Mouse (Mus musculus): ENCODE measurements around the gene Gm14862.
"Not testable (repeated sequence)": the region's sequence is repeated elsewhere in the genome, so short reads cannot be mapped to it uniquely, and the experiment has no call there.

Gm14862 gene

DNA sequence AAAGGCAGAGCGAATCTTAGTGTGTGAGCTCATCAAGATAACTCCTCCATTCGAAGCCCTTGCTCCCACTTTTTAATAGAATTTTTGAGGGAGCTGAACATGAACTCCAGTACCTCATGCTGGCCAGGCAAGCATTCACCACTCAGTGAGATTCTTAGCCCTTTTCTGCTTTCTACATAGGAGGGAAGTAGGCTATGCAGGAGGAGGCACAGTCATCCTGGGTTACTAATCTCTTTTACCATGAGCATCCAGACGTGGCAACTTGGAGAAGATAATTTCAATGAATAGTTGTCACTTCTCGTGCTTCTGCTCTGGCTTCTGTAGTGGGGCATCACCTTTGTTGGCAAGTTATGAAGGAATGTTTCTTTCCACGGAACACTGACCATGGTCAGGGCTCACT is at the start of gene Gm14862:
TSS of gene Gm14862 (minus strand) at position 134 of the 400 bp plus-strand sequence.
- DNase-seq (ENCODE audit: extremely low spot score, low read depth, low spot score): no peak

DNA sequence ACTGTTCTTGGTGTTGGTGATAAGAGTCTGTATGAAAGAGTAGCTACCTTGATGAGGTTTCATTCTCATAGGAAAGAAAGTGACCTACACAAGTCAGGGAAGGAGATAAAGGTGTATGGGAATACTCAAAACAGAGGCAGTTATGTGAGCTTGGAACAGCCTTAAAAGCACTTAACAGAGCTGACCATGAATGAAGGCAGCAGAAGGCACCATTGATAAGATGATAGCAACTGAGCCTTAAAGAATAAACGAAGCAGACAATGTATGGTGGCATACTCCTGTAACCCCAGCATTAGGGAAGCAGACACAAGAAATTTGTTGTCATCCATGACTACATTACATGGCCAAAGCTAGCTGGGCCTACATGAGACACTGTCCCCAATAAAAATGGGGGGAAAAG is 46.8 kb upstream of the Gm14862 start:
- DNase-seq (ENCODE audit: extremely low spot score, low read depth, low spot score): no peak

DNA sequence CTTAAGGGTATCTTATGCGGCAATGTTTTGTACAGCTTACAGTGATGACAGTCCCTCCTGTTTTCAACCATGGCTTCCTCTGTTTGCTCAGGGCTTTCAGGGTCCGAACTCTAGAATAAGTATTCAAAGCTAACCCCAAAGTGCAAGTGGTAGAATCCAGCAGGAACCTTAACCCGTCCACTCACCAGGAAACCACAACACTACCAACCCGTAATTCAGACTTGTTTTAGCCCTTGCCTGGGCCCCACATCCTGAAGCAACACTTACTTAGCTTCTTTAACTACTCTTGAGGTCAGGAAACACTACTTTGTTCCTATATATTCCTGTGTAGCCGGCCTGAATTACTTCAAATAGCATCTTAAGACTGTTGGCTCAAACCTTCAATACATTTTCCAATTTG is 46.1 kb upstream of the Gm14862 start:
- no peak for DNase-seq (ENCODE audit: extremely low spot score, low read depth, low spot score)

DNA sequence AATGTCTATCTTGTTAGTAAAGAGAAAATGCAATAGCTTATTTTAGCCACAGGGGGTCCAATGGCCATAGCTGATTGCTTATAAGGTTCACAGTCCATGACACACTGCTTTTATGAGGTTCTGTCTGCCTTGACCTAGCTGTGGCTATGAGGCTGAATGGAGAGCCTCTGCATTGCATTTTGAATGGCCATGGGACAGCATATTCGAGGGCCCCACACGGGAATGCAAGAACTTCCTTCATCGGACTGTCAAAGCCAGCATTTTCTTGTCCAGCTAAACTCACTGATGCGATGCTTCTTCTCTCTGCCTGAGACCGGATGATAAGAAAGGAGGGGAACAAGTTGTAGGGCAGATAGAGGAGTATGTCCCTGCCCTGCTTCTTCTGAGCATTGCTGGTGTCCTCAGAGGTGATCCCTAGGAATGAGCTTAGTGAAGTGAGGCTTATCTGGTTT is 41.7 kb upstream of the Gm14862 start:
- no peak for DNase-seq (ENCODE audit: extremely low spot score, low read depth, low spot score)

DNA sequence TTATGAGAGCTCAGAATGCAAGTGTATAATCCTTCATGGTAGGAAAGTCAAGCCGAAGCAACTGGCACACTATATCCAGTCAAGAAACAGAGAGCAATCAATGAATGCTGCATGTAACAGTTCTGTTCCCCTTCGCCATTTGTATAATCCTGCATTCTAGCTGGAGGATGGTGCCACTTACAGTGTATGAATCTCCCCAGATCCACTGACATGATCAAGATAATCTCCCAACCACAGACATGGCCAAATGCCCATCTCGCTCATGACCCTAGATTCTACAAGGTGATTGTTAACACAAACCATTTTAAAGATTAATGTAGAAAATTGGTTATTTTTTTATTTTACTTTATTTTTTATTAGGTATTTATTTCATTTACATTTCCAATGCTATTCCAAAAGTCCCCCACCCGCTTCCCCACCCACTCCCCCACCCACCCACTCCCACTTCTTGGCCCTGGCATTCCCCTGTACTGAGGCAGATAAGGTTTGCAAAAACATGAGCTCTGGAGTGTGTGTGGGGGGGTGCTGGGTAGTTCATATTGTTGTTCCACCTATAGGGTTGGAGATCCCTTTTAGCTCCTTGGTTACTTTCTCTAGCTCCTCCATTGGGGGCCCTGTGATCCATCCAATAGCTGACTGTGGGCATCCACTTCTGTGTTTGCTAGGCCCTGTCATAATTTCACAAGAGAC is 36.6 kb upstream of the Gm14862 start:
- not testable (repeated sequence) for DNase-seq (ENCODE audit: extremely low spot score, low read depth, low spot score)

DNA sequence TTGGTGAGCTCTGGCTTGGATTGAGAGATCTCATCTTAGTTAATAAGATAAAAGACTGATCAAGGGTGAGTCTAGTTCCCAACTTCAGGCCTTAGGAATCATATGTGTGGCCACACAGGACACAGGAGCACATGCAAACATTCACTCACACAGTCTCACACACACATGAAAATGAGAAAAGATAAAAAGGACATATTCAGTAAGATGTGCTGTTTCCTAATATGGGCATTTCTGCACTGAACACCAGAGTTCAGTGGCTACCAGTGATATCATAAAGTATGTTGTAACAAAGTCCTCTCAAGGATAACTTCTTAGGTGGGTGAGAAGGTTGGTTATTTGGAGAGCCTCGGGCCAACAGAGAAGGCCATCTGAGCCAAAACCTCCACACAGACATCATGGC is 26.8 kb upstream of the Gm14862 start, which contains the start of gene H2al1m:
TSS of gene H2al1m (plus strand) at position 301 of the 400 bp plus-strand sequence.
- not testable (repeated sequence) for DNase-seq (ENCODE audit: extremely low spot score, low read depth, low spot score)

DNA sequence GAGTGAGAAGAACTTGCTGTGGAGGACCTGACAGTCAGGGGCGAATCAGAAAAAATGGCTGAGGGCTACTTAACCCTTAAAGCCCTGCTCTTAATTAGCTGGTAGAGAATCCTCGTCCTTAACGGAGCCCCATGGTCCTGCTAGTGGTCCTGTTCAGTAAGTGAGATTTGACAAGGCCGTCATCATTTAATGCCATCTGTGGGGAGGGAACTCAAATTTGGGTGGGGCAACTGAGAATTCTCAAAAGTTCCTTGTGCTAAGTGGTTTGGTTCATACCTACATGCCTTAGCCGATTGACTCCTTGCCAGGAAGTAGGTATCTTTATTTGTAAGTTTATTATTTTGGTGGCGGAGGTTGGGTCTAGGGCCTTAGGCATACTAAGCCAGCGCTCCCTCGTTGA is 17.6 kb upstream of the Gm14862 start:
- DNase-seq (ENCODE audit: extremely low spot score, low read depth, low spot score): no peak

DNA sequence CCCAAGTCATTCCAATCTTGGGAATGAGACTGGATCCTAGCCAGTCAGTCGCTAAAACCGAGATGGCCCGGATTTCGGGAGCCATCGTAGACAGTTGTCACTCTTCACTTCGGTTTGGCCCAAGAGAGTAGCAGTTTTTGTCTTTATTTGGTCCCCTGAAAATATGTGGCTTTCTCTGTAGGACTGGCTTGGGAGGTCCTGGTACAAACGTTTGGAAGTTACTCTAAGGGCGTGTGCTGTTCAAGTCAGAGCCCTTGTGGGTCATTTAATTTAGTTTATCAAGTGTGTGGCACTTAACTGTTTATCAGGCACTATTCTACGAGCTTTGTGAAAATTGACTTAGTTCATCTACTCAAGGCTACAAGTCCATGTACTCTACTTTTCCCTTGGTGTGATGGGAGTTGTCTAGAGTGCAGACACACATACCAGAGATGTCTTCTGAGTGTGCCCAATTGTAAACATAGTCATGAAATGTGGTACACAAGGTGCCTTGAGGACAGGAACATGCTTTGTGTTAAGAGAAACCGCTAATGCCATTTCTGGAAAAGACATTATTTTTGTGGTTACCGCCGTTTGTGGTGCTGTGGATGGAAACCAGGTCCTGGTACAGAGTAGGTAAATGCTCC is 16.8 kb upstream of the Gm14862 start:
- no peak for DNase-seq (ENCODE audit: extremely low spot score, low read depth, low spot score)

DNA sequence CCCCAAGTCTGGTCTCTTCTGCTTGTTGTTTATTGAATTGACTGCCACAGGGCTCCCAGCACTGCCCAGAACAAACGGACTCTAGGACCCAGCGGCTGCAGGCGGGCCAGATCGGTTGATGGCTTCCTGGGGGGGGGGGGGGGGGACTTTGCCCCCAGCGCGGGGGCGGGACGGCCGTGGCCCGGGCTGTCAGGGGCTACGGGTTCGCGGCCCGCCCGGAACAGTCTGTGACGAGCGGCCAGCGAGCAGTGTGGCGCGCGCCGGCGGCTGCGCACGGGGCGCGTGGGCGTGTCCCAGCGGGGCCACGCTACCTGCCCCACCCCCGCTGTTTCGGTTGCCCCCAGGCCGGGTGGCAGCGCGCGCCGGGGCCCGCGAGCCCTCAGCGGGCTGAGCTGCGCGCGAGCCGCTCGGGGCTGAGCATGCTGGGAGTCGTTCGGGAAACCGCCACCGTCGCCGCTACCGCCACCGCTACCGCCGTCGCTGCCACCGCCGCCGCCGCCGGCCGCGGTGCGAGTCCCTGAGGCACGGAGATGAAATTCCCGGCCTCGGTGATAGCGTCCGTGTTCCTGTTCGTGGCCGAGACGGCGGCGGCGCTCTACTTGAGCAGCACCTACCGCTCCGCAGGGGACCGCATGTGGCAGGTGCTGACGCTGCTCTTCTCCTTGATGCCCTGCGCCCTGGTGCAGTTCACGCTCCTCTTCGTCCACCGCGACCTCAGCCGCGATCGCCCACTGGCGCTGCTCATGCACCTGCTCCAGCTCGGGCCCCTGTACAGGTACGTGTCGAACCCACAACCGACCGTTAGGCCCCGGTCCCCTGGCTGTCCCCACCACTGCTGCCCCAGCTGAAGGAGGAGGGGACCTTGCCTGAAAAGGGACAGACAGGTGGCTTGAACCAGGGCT is 16.0 kb upstream of the Gm14862 start, which contains the start of gene Xk:
TSS of gene Xk (plus strand) at position 297 of the 902 bp plus-strand sequence.
- DNase-seq (ENCODE audit: extremely low spot score, low read depth, low spot score): no peak

DNA sequence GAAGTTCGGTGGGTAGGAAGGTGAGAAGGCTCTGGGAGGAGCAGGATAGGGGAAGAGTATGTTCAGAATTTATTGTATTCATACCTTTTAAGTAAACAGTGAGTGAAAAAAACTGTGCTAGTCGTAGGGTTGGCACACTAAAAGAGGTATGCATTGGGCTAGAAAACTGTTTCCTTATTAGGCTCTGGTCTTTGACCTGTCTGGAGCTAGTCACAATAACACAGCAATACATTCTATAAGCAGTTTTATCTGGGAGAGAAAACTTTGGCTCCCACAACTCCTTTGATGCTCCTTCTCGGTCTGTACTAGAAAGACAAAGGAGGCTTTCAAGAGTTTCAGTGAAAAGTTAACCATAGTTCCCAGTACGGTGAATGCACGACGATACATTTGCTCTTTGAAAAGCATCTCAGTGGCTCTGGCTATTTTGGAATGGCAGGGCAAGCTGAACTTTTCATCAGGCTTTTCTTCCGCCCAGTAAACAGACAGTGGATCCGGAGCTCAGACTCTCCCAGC is 15.3 kb upstream of the Gm14862 start:
- no peak for DNase-seq (ENCODE audit: extremely low spot score, low read depth, low spot score)

DNA sequence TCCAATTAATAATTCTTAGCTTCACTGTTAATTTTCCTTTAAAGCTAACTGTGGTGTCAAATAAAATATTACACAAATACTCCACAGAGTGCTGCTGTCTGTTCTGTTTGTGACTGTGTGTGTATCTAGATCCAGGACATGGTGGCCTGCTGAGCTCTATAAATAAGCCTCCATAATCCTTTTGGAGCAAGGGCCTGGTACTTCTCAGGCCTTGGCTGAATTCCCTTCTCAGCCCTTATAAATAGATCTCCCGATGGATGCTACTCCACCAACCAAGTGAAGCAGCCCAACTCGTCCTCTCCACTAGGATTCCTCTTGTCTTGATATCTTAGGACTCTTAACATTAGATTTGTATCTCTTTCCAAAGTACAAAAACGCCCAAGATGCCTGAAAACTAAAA is 14.4 kb upstream of the Gm14862 start:
- no peak for DNase-seq (ENCODE audit: extremely low spot score, low read depth, low spot score)

DNA sequence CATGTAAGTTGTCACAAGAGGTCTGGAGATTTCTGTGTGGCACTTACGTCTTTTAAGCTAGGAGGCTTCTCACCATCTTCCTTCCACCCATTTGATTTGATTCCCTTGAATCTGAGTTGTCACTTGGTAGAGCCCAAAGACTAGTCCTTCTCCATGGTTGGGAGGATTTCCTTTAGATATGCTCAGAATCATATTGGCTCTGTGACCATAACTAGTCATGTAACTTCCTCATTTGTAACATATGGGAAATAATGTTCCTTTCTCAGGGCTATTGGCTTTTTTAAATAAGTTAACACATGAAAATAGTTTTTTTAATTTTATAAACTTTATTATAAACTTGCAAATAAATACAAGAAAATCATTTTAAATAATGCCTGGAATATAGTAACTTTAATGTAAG is 2.6 kb upstream of the Gm14862 start:
- DNase-seq (ENCODE audit: extremely low spot score, low read depth, low spot score): no peak

DNA sequence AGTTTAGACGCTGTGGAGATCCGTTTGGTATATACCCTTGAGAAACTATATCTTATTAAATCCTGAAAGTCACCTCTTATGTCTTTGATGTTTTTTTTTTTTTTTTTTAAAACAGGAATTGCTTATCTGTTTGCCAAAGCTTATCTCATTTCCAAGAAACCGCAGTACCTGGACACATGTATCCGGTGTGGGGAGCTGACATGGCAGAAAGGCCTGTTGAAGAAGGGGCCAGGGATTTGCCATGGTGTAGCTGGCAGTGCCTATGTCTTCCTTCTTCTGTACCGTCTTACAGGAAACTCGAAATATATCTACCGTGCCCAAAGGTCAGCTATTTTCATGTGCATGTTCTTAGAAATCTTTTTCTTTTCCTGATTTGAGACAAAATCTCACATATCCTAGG is 1.1 kb upstream of the Gm14862 start:
- DNase-seq (ENCODE audit: extremely low spot score, low read depth, low spot score): no peak

DNA sequence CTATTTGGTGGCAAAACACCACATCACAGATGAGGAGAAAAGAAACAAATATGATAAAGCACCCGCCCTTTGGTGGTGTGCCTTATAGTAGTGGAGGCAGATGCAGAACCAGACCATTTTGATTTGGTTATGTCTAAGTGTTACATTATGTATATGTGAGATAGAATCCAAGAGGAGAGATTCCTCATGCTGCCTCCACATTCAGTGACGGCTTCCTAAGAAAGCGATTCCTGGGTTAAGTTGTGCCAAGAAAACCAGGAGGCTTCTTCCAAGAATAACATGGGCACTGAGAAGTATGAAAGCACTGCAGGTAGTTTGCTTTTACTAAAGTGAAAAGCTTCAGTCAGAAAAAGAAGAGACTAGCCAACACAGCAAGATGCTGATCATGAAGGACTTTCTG is 1.8 kb downstream of the Gm14862 start:
- DNase-seq (ENCODE audit: extremely low spot score, low read depth, low spot score): no peak

DNA sequence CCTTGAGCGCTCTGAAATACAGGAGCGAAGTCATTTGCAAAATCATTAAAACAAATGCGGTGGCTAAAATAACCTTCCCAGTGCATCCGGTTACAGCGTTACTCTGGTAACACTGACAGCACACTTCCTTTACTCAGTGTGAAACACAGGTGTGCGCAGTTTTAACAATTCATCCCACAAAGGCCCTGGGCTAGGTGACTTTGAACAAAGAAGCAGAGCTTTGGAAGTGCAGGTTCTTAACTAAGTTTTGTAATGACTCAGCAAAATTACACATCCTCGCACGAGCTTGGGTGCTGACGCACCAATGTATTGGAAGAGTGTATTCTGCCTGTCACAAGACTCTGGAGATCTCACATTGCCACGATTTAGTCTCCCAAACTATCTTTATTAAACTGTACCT is 2.7 kb downstream of the Gm14862 start:
- DNase-seq (ENCODE audit: extremely low spot score, low read depth, low spot score): no peak

DNA sequence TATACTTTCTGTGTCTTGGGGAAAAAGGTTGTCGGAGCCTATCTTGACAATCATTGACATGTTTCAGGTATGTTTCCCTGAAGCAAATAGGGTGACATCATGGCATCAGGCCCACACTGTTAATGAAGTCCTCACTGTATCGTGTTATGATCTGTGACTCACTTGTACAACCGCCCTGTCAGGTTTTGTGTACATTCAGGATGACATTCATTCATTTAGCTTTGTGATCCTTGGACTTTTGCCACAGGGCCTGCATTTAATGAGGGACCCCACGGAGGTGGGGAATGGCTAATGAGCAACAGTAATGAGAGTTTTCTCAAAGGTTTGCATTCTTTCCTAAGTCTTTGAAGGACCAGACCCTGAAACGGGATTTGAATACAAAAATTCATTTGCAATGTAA is 7.8 kb downstream of the Gm14862 start:
- no peak for DNase-seq (ENCODE audit: extremely low spot score, low read depth, low spot score)

DNA sequence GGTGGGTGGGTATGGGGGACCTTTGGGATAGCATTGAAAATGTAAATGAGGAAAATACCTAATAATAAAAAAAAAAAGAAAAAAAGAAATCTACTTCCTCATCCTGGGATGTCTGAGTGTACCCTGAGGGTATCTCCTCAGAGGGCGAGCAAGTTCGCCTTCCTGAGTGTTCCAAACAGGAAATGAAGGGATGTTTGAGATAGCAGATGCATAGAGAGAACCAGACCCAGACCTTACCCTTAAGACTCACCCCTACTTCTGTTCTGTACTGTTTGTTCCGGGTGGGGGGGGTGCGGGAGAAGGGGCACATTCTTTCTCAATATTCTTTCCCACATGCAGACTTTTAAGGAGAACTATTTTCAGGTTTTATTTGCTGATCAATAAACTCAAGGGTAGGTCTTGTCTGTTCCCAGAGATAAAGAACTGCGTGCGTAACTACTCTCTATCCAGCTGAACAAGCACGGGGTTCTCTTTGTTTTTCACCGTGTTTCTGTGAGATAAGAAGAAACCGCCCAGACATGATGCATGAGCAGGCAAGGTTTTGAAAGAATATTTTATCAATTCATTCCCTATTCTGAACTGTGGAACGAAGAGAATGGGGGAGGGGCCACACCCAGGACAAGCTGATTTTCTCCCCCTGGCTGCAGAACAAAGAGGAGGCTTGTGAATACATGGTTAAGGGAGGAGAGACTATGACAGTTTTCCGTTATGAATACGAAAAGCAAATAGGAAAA is 11.9 kb downstream of the Gm14862 start:
- DNase-seq (ENCODE audit: extremely low spot score, low read depth, low spot score): no peak

DNA sequence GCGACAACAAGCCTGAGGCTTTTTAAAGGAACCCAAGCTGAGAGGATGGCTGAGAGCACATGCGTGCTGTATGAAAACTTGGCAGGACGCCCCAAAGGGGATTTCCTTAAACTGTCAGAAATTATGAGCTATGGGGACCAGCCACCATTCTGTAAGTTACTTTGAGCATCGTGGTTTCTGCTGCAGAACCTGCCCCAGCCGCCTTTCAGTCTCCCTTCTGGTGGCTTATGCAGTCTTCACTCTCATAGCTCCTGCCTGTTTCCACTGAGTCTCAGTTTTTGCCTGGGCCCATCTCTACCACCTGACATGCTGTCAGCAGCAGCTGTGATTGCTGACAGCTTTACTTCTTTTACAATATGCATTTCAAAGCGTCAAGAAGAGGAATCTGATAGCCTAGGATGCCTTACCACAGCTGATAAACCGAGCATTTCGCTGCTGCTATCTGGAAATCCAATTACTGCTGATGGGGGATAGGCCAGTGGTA is 13.3 kb downstream of the Gm14862 start:
- DNase-seq (ENCODE audit: extremely low spot score, low read depth, low spot score): no peak

DNA sequence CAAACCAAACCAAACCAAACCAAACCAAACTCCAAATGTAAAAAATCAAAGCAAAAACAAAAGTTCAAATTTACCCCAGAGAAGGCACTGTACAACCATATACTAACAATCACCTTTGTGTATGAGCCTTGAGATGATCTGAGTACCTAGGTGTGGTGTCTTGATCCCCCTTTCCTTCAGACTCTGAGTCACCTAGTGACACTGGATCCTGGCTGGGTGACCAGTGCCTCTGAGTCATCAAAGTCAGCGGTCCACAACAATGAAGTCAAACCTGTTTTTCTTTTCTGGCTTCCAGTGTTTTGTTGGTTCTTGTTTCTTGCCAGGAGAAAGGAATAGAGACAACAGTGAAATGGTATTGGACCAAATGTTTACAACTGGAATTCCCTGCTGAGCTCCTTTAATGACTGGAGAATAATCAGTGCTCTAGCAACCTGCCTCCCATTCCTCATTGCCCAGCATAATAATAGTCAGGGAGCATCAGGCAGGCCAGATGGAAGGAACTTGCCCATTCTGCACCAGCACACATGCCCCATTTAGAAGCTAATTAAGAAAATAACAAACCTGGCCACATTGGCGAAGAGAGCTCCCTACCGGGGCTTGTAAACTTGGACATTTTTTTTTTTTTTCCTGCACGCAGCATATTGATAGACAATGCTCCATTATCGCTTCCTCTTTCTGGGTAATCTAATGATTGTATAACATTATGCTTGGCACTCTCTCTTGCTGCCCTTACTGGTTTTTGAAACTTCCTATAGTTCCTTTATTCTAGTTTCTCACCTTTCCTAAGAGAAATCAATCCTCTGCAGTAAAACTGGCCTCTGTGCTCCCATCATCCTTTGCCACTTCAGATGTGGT is 15.7 kb downstream of the Gm14862 start:
- DNase-seq (ENCODE audit: extremely low spot score, low read depth, low spot score): no peak

DNA sequence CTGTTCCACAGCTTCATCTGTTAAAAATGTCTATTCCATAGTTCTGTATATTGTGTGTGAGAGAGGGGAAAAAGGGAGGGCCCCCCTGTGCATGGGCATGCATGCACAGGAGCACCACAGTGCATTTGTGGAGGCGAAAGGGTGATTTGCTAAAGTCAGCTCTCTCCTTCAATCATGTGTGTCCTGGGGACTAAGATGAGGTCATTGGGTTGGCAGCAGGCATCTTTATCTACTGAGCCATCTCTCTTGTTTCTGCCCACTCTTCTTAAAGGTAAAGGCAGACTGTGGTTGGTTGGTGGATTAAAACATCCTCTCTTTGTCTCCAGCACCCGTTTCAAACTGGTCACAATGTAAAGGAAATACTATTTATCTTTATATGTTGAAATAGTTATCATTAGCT is 29.6 kb downstream of the Gm14862 start:
- no peak for DNase-seq (ENCODE audit: extremely low spot score, low read depth, low spot score)
